Mouse (Mus musculus) myocyte (in vitro differentiated cells): ENCODE measurements around the gene Slc20a1. TPM values are rescaled to one million over a fixed set of nuclear protein-coding genes. Genes with fewer than 3 reads are reported as not detected.

ENCODE experiments used
- H3K27me3 ChIP-seq: one replicate; pipeline ENCODE4 v1.6.1; 2011; ENCODE audit not compliant: control insufficient read depth, insufficient read depth, insufficient read length
- H3K36me3 ChIP-seq: one replicate; pipeline ENCODE4 v1.6.1; 2011; ENCODE audit not compliant: control insufficient read depth, insufficient read depth
- H3K4me2 ChIP-seq: one replicate; pipeline ENCODE4 v1.6.1; 2011; ENCODE audit warnings: low read depth, control low read depth
- H3K4me3 ChIP-seq: one replicate; pipeline ENCODE4 v1.5.1; 2011; ENCODE audit warnings: mild to moderate bottlenecking, control low read depth, moderate library complexity
- H3K79me2 ChIP-seq: one replicate; pipeline ENCODE4 v1.6.1; 2011; ENCODE audit not compliant: control insufficient read depth, insufficient read depth
- H3ac ChIP-seq: one replicate; pipeline ENCODE4 v1.6.1; 2011; ENCODE audit not compliant: control insufficient read depth, insufficient read length
- CEBPB ChIP-seq: IDR thresholded peaks from 2 replicates; pipeline ENCODE4 v1.6.1; 2011; ENCODE audit warnings: mild to moderate bottlenecking, moderate library complexity; ENCODE audit not compliant: poor library complexity, insufficient read depth, severe bottlenecking
- E2F4 ChIP-seq: IDR thresholded peaks from one replicate; pipeline ENCODE4 v1.6.1; 2011; ENCODE audit warnings: mild to moderate bottlenecking, control low read depth, moderate library complexity; ENCODE audit not compliant: insufficient read depth
- MAX ChIP-seq: IDR thresholded peaks from one replicate; pipeline ENCODE4 v1.6.1; 2011; ENCODE audit warnings: low read depth, mild to moderate bottlenecking, control low read depth
- MYOD1 ChIP-seq, 3 experiments: IDR thresholded peaks; one replicate each; pipeline ENCODE4 v1.6.1; 2011; ENCODE audit warnings: control low read depth in 2 of 3, low read depth in 2 of 3, mild to moderate bottlenecking in 2 of 3, moderate library complexity in 1 of 3; ENCODE audit not compliant: insufficient read length in 2 of 3, control insufficient read depth in 1 of 3
- MYOG ChIP-seq, 3 experiments: IDR thresholded peaks; one replicate each; pipeline ENCODE4 v1.6.1; 2011; ENCODE audit warnings: control low read depth in 2 of 3, low read depth in 2 of 3, mild to moderate bottlenecking in 2 of 3; ENCODE audit not compliant: insufficient read length in 2 of 3, control insufficient read depth in 1 of 3, insufficient read depth in 1 of 3
- POLR2A ChIP-seq: IDR thresholded peaks from one replicate; pipeline ENCODE4 v1.6.1; 2011; ENCODE audit warnings: low read depth, mild to moderate bottlenecking, control low read depth, moderate library complexity; ENCODE audit not compliant: insufficient read length
- POLR2AphosphoS2 ChIP-seq: IDR thresholded peaks from one replicate; pipeline ENCODE4 v1.6.1; 2011; ENCODE audit warnings: low read depth, control low read depth; ENCODE audit not compliant: insufficient read length
- REST ChIP-seq: IDR thresholded peaks from one replicate; pipeline ENCODE4 v1.6.1; 2011; ENCODE audit warnings: mild to moderate bottlenecking, control low read depth, moderate library complexity; ENCODE audit not compliant: insufficient read depth, insufficient read length
- SRF ChIP-seq: IDR thresholded peaks from one replicate; pipeline ENCODE4 v1.6.1; 2011; ENCODE audit warnings: low read depth; ENCODE audit not compliant: control insufficient read depth, insufficient read length
- TCF12 ChIP-seq: IDR thresholded peaks from one replicate; pipeline ENCODE4 v1.6.1; 2011; ENCODE audit warnings: mild to moderate bottlenecking, control low read depth; ENCODE audit not compliant: poor library complexity, insufficient read depth, severe bottlenecking
- TCF3 ChIP-seq: IDR thresholded peaks from one replicate; pipeline ENCODE4 v1.6.1; 2011; ENCODE audit warnings: low read depth, control low read depth; ENCODE audit not compliant: insufficient read length
- USF1 ChIP-seq: IDR thresholded peaks from one replicate; pipeline ENCODE4 v1.6.1; 2011; ENCODE audit warnings: low read depth, mild to moderate bottlenecking, control low read depth, moderate library complexity
- polyA plus RNA-seq: library from polyadenylated mRNA; unstranded; fragments of >200 nt; fragmentation: generic; extraction: Trizol; gene quantifications from one replicate; pipeline ENCODE4 v1.2.1, GENCODE M21; 2012; ENCODE audit warnings: missing spikeins

Gene Slc20a1
- polyA plus RNA-seq, 1 experiment, result 41.7 TPM

DNA sequence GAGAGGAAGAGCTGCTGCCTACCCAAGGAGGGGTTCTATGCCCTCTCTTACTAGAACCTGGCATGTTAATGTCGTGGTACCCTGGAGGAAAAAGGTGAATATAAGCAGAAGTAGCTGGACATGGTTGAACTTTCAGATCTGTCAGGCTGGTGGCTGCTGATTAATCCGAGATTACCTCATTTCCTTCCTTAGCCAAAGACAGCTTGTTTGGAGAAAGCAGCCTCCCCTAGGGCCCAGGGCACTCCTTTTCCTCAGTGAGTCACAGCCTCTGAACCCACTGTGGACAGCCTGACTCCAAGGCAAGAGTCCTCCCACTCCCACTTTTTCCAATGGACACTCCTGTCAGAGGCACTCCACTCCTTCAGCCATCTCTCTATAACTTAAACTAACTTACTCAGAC is 22.9 kb upstream of the Slc20a1 start:
- H3K4me3 ChIP-seq, result no peak overlapping the region
- no peaks in the 10 kb centered on the region for H3K36me3 ChIP-seq
- no peaks in the 10 kb centered on the region for H3K79me2 ChIP-seq
- peak overlapping the region; percentile 71 for H3K4me2 ChIP-seq
- TF ChIP-seq E2F4, result no peak
- peak; percentile 0; the same call in 1 of the 2 replicates for TF ChIP-seq CEBPB
- H3K27me3 ChIP-seq, result no peaks in the 10 kb centered on the region
- H3ac ChIP-seq, result no peak overlapping the region

DNA sequence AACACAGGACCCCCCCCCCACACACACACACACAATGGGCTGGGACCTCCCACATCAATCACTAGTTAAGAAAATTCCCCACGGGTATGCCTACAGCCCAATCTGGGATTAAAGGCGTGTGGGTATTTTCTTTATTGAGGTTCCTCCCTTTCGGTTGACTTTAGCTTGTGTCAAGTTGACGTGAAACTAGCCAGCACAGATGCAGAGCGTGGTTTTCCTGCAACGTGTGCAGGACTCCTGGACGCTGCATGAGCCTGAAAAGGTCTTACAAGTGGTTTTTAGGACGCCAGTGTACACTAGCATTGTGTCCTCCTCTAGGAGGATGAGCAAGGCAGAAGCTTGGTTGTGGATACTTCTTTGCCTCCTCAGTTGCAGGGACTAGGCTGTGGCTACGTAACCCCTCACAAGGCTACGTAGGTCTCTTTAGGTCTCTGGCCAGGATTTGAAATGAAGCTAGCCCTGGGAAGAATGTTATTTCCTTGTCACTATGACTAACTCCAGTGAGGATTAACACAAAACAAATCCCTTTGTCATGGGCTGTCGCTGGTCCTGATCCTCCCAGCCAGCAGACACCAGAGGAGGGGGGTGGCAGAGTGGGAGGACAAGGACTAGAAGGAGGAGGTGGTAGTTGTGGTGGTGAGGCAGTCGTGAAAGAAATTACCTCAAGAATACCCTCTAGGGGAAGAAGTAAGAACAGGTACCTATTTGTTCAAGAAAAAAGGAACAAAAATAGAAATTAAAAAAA is 21.7 kb upstream of the Slc20a1 start:
- TF ChIP-seq REST, result no peak
- no peak for TF ChIP-seq POLR2A
- no peak for TF ChIP-seq TCF12
- TF ChIP-seq E2F4, result no peak
- TF ChIP-seq MYOG (IDR thresholded peaks at IDR 0.05; ENCODE audit: control insufficient read depth in 1 of 3, insufficient read depth in 1 of 3, insufficient read length in 2 of 3, low read depth in 2 of 3), result no peak
- no peak for TF ChIP-seq USF1
- Histone ChIP-seq H3ac (no peak overlapping the region), H3K4me2 (no peak overlapping the region), H3K79me2 (no peaks in the 10 kb centered on the region), H3K36me3 (no peaks in the 10 kb centered on the region), H3K27me3 (no peaks in the 10 kb centered on the region), H3K4me3 (no peak overlapping the region)

DNA sequence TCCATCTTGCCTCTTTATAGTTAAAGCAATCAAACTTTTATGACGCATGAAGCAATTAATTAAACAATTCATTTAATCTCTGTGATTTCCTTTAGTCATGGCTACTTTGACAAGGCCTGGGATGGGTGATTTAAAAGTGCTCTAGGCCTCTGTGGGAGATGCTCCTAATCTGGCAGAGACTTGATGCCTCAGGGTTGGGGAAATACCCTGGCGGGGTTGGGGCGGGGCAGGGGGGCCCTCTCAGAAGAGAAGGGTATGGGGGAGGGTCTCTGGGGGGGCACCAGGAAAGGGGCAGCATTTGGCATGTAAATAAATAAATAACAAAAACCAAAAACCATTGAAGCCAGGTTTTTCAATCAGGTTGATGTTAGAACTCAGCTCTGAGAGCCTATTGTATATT is 20.9 kb upstream of the Slc20a1 start:
- Histone ChIP-seq H3K27me3 (no peaks in the 10 kb centered on the region), H3K79me2 (no peaks in the 10 kb centered on the region), H3K4me3 (no peak overlapping the region), H3ac (no peak overlapping the region), H3K4me2 (no peak overlapping the region), H3K36me3 (no peaks in the 10 kb centered on the region)
- TF ChIP-seq POLR2A (no peak), CEBPB (no peak), SRF (no peak), USF1 (no peak), POLR2AphosphoS2 (no peak), E2F4 (no peak), TCF3 (no peak), MAX (no peak), MYOG (IDR thresholded peaks at IDR 0.05; ENCODE audit: control insufficient read depth in 1 of 3, insufficient read depth in 1 of 3, insufficient read length in 2 of 3, low read depth in 2 of 3) (no peak), REST (no peak), TCF12 (no peak), MYOD1 (IDR thresholded peaks at IDR 0.05; ENCODE audit: control insufficient read depth in 1 of 3, insufficient read length in 2 of 3, low read depth in 2 of 3) (no peak)

- TF ChIP-seq SRF (no peak), MYOG (IDR thresholded peaks at IDR 0.05; ENCODE audit: control insufficient read depth in 1 of 3, insufficient read depth in 1 of 3, insufficient read length in 2 of 3, low read depth in 2 of 3) (no peak), REST (no peak), POLR2AphosphoS2 (no peak), USF1 (no peak)
- no peaks in the 10 kb centered on the region for H3K79me2 ChIP-seq
- no peak overlapping the region for H3ac ChIP-seq
- H3K27me3 ChIP-seq, result no peaks in the 10 kb centered on the region
- H3K4me3 ChIP-seq, result no peak overlapping the region
- no peaks in the 10 kb centered on the region for H3K36me3 ChIP-seq
- no peak overlapping the region for H3K4me2 ChIP-seq
Observed at GRCm38 (mm10) chr2:129178182-129178908, 20.2 kb upstream of the Slc20a1 start.

DNA sequence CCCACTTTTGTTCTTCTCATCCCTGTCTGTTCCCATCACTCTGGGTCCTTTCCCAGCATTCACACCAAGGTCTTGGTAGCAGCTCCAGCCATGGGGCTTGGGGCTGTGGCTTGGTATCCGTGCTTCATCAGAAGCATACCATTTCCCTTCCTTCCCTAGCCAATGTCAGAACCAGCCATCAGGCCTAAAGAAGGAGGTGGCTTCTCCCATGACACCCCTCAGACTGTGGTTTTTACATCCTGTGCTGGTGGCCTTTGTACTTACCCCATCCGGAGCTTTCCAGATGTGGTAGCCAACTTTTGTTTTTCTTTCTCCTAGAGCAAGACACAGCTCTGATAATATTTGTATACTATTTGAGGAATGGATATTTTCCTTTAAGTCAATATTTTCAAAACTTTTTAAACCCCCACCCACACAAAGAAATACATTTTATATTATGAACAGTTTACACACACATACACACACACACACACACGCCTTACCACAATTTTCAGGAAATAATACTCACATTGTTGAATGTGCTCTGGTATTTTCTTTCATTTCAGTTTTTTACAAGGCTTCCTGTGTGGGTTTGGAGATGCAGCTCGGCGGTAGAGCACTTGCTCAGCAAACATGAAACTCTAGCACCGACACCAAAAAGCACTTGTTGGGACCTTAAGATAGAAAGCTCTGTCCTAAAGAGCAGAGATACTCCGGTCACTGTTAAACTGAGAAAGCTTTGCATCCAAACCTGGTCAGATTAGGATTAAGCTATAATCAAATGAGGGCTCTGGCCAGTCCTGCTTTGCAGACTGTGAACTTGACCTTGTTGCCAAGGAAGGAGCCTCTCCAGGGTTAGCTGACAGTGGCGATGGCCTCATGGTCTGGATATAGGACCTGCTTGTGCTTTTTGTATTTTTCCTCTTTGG is 18.4 kb upstream of the Slc20a1 start:
- no peaks in the 10 kb centered on the region for H3K27me3 ChIP-seq
- no peaks in the 10 kb centered on the region for H3K79me2 ChIP-seq
- no peak for TF ChIP-seq MYOD1 (IDR thresholded peaks at IDR 0.05; ENCODE audit: control insufficient read depth in 1 of 3, insufficient read length in 2 of 3, low read depth in 2 of 3)
- no peak for TF ChIP-seq POLR2A
- TF ChIP-seq MYOG (IDR thresholded peaks at IDR 0.05; ENCODE audit: control insufficient read depth in 1 of 3, insufficient read depth in 1 of 3, insufficient read length in 2 of 3, low read depth in 2 of 3), result no peak
- no peak for TF ChIP-seq REST
- no peak for TF ChIP-seq USF1
- no peak for TF ChIP-seq TCF12
- no peak overlapping the region for H3K4me3 ChIP-seq
- H3ac ChIP-seq, result no peak overlapping the region
- H3K4me2 ChIP-seq, result peak overlapping the region; percentile 13
- no peaks in the 10 kb centered on the region for H3K36me3 ChIP-seq
